Mouse (Mus musculus) heart, adult 2 months (tissue): ENCODE data around the gene Il6ra.

ENCODE experiments used
- CTCF ChIP-seq: fragments of 200-600 bp; IDR thresholded peaks from 2 replicates; pipeline ENCODE4 v1.8.1; 2022; ENCODE audit warnings: antibody characterized with exemption, mild to moderate bottlenecking, moderate library complexity
- EP300 ChIP-seq: fragments of 200-500 bp; IDR thresholded peaks from 2 replicates; pipeline ENCODE4 v1.6.1; 2011; ENCODE audit warnings: low read depth, low read length, control low read depth; ENCODE audit not compliant: insufficient read depth
- POLR2A ChIP-seq: fragments of 200-500 bp; IDR thresholded peaks from 2 replicates; pipeline ENCODE4 v1.6.1; 2011; ENCODE audit warnings: mild to moderate bottlenecking, low read depth, low read length, control low read depth; ENCODE audit not compliant: insufficient read depth

- no peak for TF ChIP-seq POLR2A
- no peak for TF ChIP-seq CTCF
- TF ChIP-seq EP300 = no peak
Measured at GRCm38 (mm10) chr3:89848083-89848482, 64.9 kb downstream of the Il6ra start.
